8 mouse cellular contexts compared by ENCODE assay signal in genomic region chr2:91456491-91457100, GRCm38 (mm10). TPM values are rescaled to one million over a fixed set of nuclear protein-coding genes. Genes with fewer than 3 reads are reported as not detected.
DNase-seq lines count a peak whose midpoint lies in the region; ATAC-seq and TF ChIP-seq lines count a peak whose summit lies in the region.

No protein-coding gene starts in this region.

- intact Hi-C loops in left cerebral cortex, postnatal 10 days (cut with DNase I), result no loop called here

- peak overlapping the region; percentile 83 for H3K4me2 ChIP-seq in heart, embryonic 12.5 days
- H3K4me2 ChIP-seq in hindbrain, embryonic 13.5 days, result peak overlapping the region; percentile 98
- peak overlapping the region; percentile 74; the same call in 1 of the 2 replicates for H3K4me2 ChIP-seq in midbrain, embryonic 11.5 days

- no peaks in the 10 kb centered on the region for H3K36me3 ChIP-seq in heart, embryonic 12.5 days
- H3K36me3 ChIP-seq in E14TG2a.4 (ENCODE audit: insufficient read depth, low read length), result no peaks in the 10 kb centered on the region
- no peaks in the 10 kb centered on the region for H3K36me3 ChIP-seq in hindbrain, embryonic 13.5 days
- H3K36me3 ChIP-seq in midbrain, embryonic 11.5 days (ENCODE audit: control insufficient read depth, insufficient read depth, low read length), result no peaks in the 10 kb centered on the region

- H3K4me3 ChIP-seq in heart, embryonic 12.5 days, result peak overlapping the region; percentile 84
- H3K4me3 ChIP-seq in E14TG2a.4 (replicated peaks; ENCODE audit: low read length), result peak overlapping the region; percentile 91
- peak overlapping the region; percentile 67 for H3K4me3 ChIP-seq in hindbrain, embryonic 13.5 days
- peak overlapping the region; percentile 73; the same call in 1 of the 2 replicates for H3K4me3 ChIP-seq in midbrain, embryonic 11.5 days (ENCODE audit: low read depth, low read length)

- peak overlapping the region; percentile 91 for H3K9ac ChIP-seq in heart, embryonic 12.5 days
- peak overlapping the region; percentile 80; the same call in 1 of the 2 replicates for H3K9ac ChIP-seq in hindbrain, embryonic 13.5 days
- peak overlapping the region; percentile 83; the same call in 1 of the 2 replicates for H3K9ac ChIP-seq in midbrain, embryonic 11.5 days (ENCODE audit: low read length)

- 44% methylated on average over 9 of the region's 9 CpGs for WGBS in heart, embryonic 12.5 days
- 43% methylated on average over 9 of the region's 9 CpGs for WGBS in hindbrain, embryonic 13.5 days
- WGBS in midbrain, embryonic 11.5 days, result 46% methylated on average over 9 of the region's 9 CpGs

- H3K27me3 ChIP-seq in heart, embryonic 12.5 days (replicated peaks), result no peaks in the 10 kb centered on the region
- H3K27me3 ChIP-seq in E14TG2a.4 (ENCODE audit: insufficient read depth, low read length), result peaks cover 53% of the 10 kb centered on the region
- H3K27me3 ChIP-seq in hindbrain, embryonic 13.5 days, result peaks cover 14% of the 10 kb centered on the region
- no peaks in the 10 kb centered on the region for H3K27me3 ChIP-seq in midbrain, embryonic 11.5 days (ENCODE audit: control insufficient read depth, insufficient read depth, low read length)

- 0 out of 2 replicates have a peak, but pooled peaks cover 3% of the 10 kb centered on the region for H3K9me3 ChIP-seq in heart, embryonic 12.5 days (replicated peaks)
- peaks cover 6% of the 10 kb centered on the region for H3K9me3 ChIP-seq in E14TG2a.4 (ENCODE audit: low read length)
- no peaks in the 10 kb centered on the region for H3K9me3 ChIP-seq in hindbrain, embryonic 13.5 days
- no peaks in the 10 kb centered on the region for H3K9me3 ChIP-seq in midbrain, embryonic 11.5 days (ENCODE audit: control insufficient read depth, low read length)

- peaks cover 30% of the 10 kb centered on the region for H3K4me1 ChIP-seq in heart, embryonic 12.5 days (replicated peaks)
- H3K4me1 ChIP-seq in E14TG2a.4 (replicated peaks; ENCODE audit: low read depth, low read length), result peaks cover 38% of the 10 kb centered on the region
- peaks cover 34% of the 10 kb centered on the region for H3K4me1 ChIP-seq in hindbrain, embryonic 13.5 days (replicated peaks)
- H3K4me1 ChIP-seq in midbrain, embryonic 11.5 days (ENCODE audit: control insufficient read depth, insufficient read depth, low read length), result peaks cover 24% of the 10 kb centered on the region

- H3K27ac ChIP-seq in heart, embryonic 12.5 days (ENCODE audit: poor library complexity, severe bottlenecking), result peak overlapping the region; percentile 92
- H3K27ac ChIP-seq in hindbrain, embryonic 13.5 days, result no peak overlapping the region
- no peak overlapping the region for H3K27ac ChIP-seq in midbrain, embryonic 11.5 days (ENCODE audit: low read depth, low read length)

- DNase-seq in heart, adult 18-20 months, result no peak
- peak; percentile 91 for DNase-seq in midbrain, embryonic 11.5 days (ENCODE audit: low spot score, missing footprints)
- DNase-seq in left cerebral cortex, adult 8-10 months (ENCODE audit: low spot score in 2 of 2), result no peak
- no peak for DNase-seq in left cerebral cortex, postnatal 10 days (ENCODE audit: extremely low spot score in 1 of 2, low spot score in 2 of 2)
- no peak for DNase-seq in embryo, embryonic 10 days (ENCODE audit: low spot score)

- ATAC-seq in heart, embryonic 12.5 days (ENCODE audit: insufficient number of reproducible peaks, low FRiP score), result no peak
- 0 out of 2 replicates have a peak, but pooled peaks have one; percentile 4 for ATAC-seq in hindbrain, embryonic 13.5 days (ENCODE audit: low FRiP score)
- peak; percentile 6; the same call in 1 of the 2 replicates for ATAC-seq in midbrain, embryonic 11.5 days (ENCODE audit: low FRiP score)

- TF ChIP-seq CTCF in E14TG2a.4 (conservative IDR thresholded peaks at IDR 0.05; ENCODE audit: low read length), result no peak

RNA-seq across cellular contexts. Expression of gene Lrp4, which starts 0.7 kb away (rescaled TPM):
- 4.4 and 4.9 TPM in 2 replicates for polyA plus RNA-seq in heart, embryonic 12.5 days (2016; fragmentation: Nextera tagmentation; extraction: Ambion mirVana)
- 10 to 100 TPM in 1 of 2 experiments, 1 to 10 TPM in 1; 9.4 to 10.4 TPM for total RNA-seq in heart, adult 18-20 months (2021)
- polyA plus RNA-seq in hindbrain, embryonic 13.5 days (2015; fragmentation: Nextera tagmentation; extraction: Ambion mirVana), result 4.3 and 5.0 TPM in 2 replicates
- 5.3 and 6.1 TPM in 2 replicates for polyA plus RNA-seq in midbrain, embryonic 11.5 days (2014; fragmentation: Nextera tagmentation; extraction: Ambion mirVana)
- 10 to 100 TPM; 25.2 to 34.7 (median 28.3) TPM for total RNA-seq in left cerebral cortex, adult 8-10 months (2022)
- total RNA-seq in left cerebral cortex, postnatal 10 days (2021), result 10 to 100 TPM; 26.3 to 26.4 TPM

RNA-seq across cellular contexts. Expression of gene 1110051M20Rik, which starts 12.1 kb away (rescaled TPM):
- 35.7 and 40.1 TPM in 2 replicates for polyA plus RNA-seq in heart, embryonic 12.5 days (2016; fragmentation: Nextera tagmentation; extraction: Ambion mirVana)
- total RNA-seq in heart, adult 18-20 months (2021), result 10 to 100 TPM in 1 of 2 experiments, 1 to 10 TPM in 1; 7.7 to 14.7 TPM
- 147 and 155 TPM in 2 replicates for polyA plus RNA-seq in hindbrain, embryonic 13.5 days (2015; fragmentation: Nextera tagmentation; extraction: Ambion mirVana)
- 98.0 and 98.6 TPM in 2 replicates for polyA plus RNA-seq in midbrain, embryonic 11.5 days (2014; fragmentation: Nextera tagmentation; extraction: Ambion mirVana)
- total RNA-seq in left cerebral cortex, adult 8-10 months (2022), result 100 to 1,000 TPM in 3 of 4 experiments, 10 to 100 TPM in 1; 99.4 to 118 (median 105) TPM
- 100 to 1,000 TPM in 1 of 2 experiments, 10 to 100 TPM in 1; 99.7 to 106 TPM for total RNA-seq in left cerebral cortex, postnatal 10 days (2021)

Comparison
In these comparisons a context has a peak if more than half of its experiments do, and no peak if none do; other contexts are left out.
1. RNA of gene 1110051M20Rik, which starts 12.1 kb away (total RNA-seq): 99.7 to 106 TPM in left cerebral cortex, postnatal 10 days and 99.4 to 118 TPM in left cerebral cortex, adult 8-10 months; 7.7 to 14.7 TPM in heart, adult 18-20 months; every median in the first group is over 4 times any median in the second.
2. Peak in every context shown above with its lines, with median percentiles within 50 percentile points of each other: H3K4me2 ChIP-seq, H3K4me3 ChIP-seq and H3K9ac ChIP-seq.